Mouse (Mus musculus) liver, postnatal 0 days (tissue): ENCODE results near the gene Clec1b.

Source experiments
- CTCF ChIP-seq: sonication (generic); IDR thresholded peaks from 2 replicates; pipeline ENCODE4 v1.5.1; 2016; ENCODE audit warnings: antibody characterized with exemption, low read depth
- EP300 ChIP-seq: IDR thresholded peaks from 2 replicates; pipeline ENCODE4 v1.6.1; 2016; ENCODE audit warnings: antibody characterized with exemption, low read depth, mild to moderate bottlenecking

- TF ChIP-seq CTCF (no peak), EP300 (no peak)
These were observed 13.6 kb upstream of the Clec1b start for GRCm38 (mm10) chr6:129383466-129383865.
